Mouse (Mus musculus) CH12.LX (cell line): Measurements from ENCODE around the gene Eefsec. TPM values are rescaled to one million over a fixed set of nuclear protein-coding genes. Genes with fewer than 3 reads are reported as not detected.

Experiments used
- DNase-seq: peaks from one replicate; pipeline ENCODE4 v3.0.0-alpha.2; 2013; ENCODE audit errors: extremely low read depth
- H3K27ac ChIP-seq: 2 replicates; pipeline ENCODE4 v1.5.1; 2012; ENCODE audit warnings: low read depth, mild to moderate bottlenecking, control low read depth, moderate library complexity; ENCODE audit not compliant: insufficient read depth
- H3K27me3 ChIP-seq: replicated peaks from 2 replicates; pipeline ENCODE3; 2012; ENCODE audit warnings: inconsistent platforms
- H3K36me3 ChIP-seq, 2 experiments: replicated peaks in 1 of 2; 2 replicates each; pipeline versions ENCODE3 to v1.6.1; 2012; ENCODE audit warnings: inconsistent platforms in 1 of 2, low read length in 1 of 2, mild to moderate bottlenecking in 1 of 2, mixed read lengths in 1 of 2, moderate library complexity in 1 of 2; ENCODE audit not compliant: control insufficient read depth in 1 of 2, insufficient read depth in 1 of 2
- H3K4me1 ChIP-seq, 2 experiments: 2 replicates each; pipeline ENCODE4 v1.6.1; 2012; ENCODE audit warnings: inconsistent platforms in 1 of 2, moderate library complexity in 1 of 2; ENCODE audit not compliant: insufficient read depth in 2 of 2, control insufficient read depth in 1 of 2
- H3K4me2 ChIP-seq: 2 replicates; pipeline ENCODE4 v1.6.1; 2012; ENCODE audit warnings: low read depth, mild to moderate bottlenecking, control low read depth; ENCODE audit not compliant: poor library complexity, insufficient read depth, severe bottlenecking
- H3K4me3 ChIP-seq, 3 experiments: fragments of 150-350 bp in 1 of 3; sonication (generic) in 1 of 3; replicated peaks in 1 of 3; 2 replicates each; pipeline versions ENCODE3 to v1.5.1; 2011 to 2012; ENCODE audit warnings: low read depth in 2 of 3, low read length in 2 of 3, mild to moderate bottlenecking in 2 of 3, moderate library complexity in 2 of 3, control low read depth in 1 of 3, improper control_type of control experiment in 1 of 3, inconsistent platforms in 1 of 3, mixed read lengths in 1 of 3; ENCODE audit not compliant: poor library complexity in 1 of 3
- H3K79me2 ChIP-seq: replicated peaks from 2 replicates; pipeline ENCODE4 v1.6.1; 2012; ENCODE audit warnings: mild to moderate bottlenecking, moderate library complexity; ENCODE audit not compliant: control insufficient read depth, poor library complexity, insufficient read depth, severe bottlenecking; ENCODE audit errors: extremely low read depth
- H3K9ac ChIP-seq: 2 replicates; pipeline ENCODE4 v1.6.1; 2012; ENCODE audit warnings: low read depth, mild to moderate bottlenecking, control low read depth, moderate library complexity; ENCODE audit not compliant: insufficient read depth
- H3K9me3 ChIP-seq: replicated peaks from 2 replicates; pipeline ENCODE3; 2012; ENCODE audit warnings: low read length, inconsistent platforms, mixed read lengths
- CHD1 ChIP-seq: IDR thresholded peaks from 2 replicates; pipeline ENCODE4 v1.6.1; 2012; ENCODE audit warnings: low read depth, low read length, improper control_type of control experiment, inconsistent platforms
- CHD2 ChIP-seq: IDR thresholded peaks from 2 replicates; pipeline ENCODE4 v1.6.1; 2011; ENCODE audit warnings: low read length, improper control_type of control experiment
- CTCF ChIP-seq, 2 experiments: IDR thresholded peaks in 1 of 2; conservative IDR thresholded peaks in 1 of 2; 2 replicates each; pipeline ENCODE4 v1.5.1; 2011 to 2012; ENCODE audit warnings: low read depth in 2 of 2, low read length in 2 of 2, improper control_type of control experiment in 1 of 2, inconsistent platforms in 1 of 2, mild to moderate bottlenecking in 1 of 2, moderate library complexity in 1 of 2
- ELF1 ChIP-seq: IDR thresholded peaks from 2 replicates; pipeline ENCODE4 v1.6.1; 2014; ENCODE audit warnings: low read depth, mild to moderate bottlenecking, inconsistent platforms, low read length, improper control_type of control experiment
- EP300 ChIP-seq: IDR thresholded peaks from 2 replicates; pipeline ENCODE4 v1.6.1; 2011; ENCODE audit warnings: low read length, improper control_type of control experiment
- GABPA ChIP-seq: IDR thresholded peaks from 2 replicates; pipeline ENCODE4 v1.6.1; 2012; ENCODE audit warnings: low read depth, low read length, improper control_type of control experiment, inconsistent platforms; ENCODE audit not compliant: insufficient replicate concordance
- IRF4 ChIP-seq: IDR thresholded peaks from 2 replicates; pipeline ENCODE4 v1.6.1; 2014; ENCODE audit warnings: low read depth, mild to moderate bottlenecking, inconsistent platforms, low read length, improper control_type of control experiment
- JUN ChIP-seq: IDR thresholded peaks from 2 replicates; pipeline ENCODE4 v1.6.1; 2011; ENCODE audit warnings: low read depth, mild to moderate bottlenecking, low read length, improper control_type of control experiment, moderate library complexity; ENCODE audit not compliant: insufficient read depth
- MAFK ChIP-seq: IDR thresholded peaks from 2 replicates; pipeline ENCODE4 v1.6.1; 2011; ENCODE audit warnings: low read length, improper control_type of control experiment; ENCODE audit not compliant: insufficient replicate concordance
- MAX ChIP-seq: IDR thresholded peaks from 2 replicates; pipeline ENCODE4 v1.6.1; 2011; ENCODE audit warnings: low read length, improper control_type of control experiment
- MEF2A ChIP-seq: IDR thresholded peaks from 2 replicates; pipeline ENCODE4 v1.6.1; 2014; ENCODE audit warnings: low read depth, mild to moderate bottlenecking, inconsistent platforms, low read length, improper control_type of control experiment, borderline replicate concordance
- MXI1 ChIP-seq: IDR thresholded peaks from 2 replicates; pipeline ENCODE4 v1.6.1; 2011; ENCODE audit warnings: mild to moderate bottlenecking, low read depth, low read length, improper control_type of control experiment
- MYC ChIP-seq: IDR thresholded peaks from 2 replicates; pipeline ENCODE4 v1.6.1; 2011; ENCODE audit warnings: low read depth, mild to moderate bottlenecking, improper control_type of control experiment, low read length
- NRF1 ChIP-seq: IDR thresholded peaks from 2 replicates; pipeline ENCODE4 v1.6.1; 2014; ENCODE audit warnings: low read depth, mild to moderate bottlenecking, inconsistent platforms, low read length, improper control_type of control experiment, moderate library complexity
- PAX5 ChIP-seq: IDR thresholded peaks from 2 replicates; pipeline ENCODE4 v1.6.1; 2012; ENCODE audit warnings: low read length, inconsistent platforms, mixed read lengths
- POLR2A ChIP-seq: IDR thresholded peaks from 2 replicates; pipeline ENCODE4 v1.6.1; 2011; ENCODE audit warnings: low read depth, mild to moderate bottlenecking, improper control_type of control experiment, low read length
- POLR2AphosphoS2 ChIP-seq: IDR thresholded peaks from 2 replicates; pipeline ENCODE4 v1.6.1; 2011; ENCODE audit warnings: low read depth, low read length, improper control_type of control experiment
- SIN3A ChIP-seq: IDR thresholded peaks from 2 replicates; pipeline ENCODE4 v1.6.1; 2012; ENCODE audit warnings: low read length, improper control_type of control experiment, inconsistent platforms
- SMC3 ChIP-seq: IDR thresholded peaks from 2 replicates; pipeline ENCODE4 v1.6.1; 2011; ENCODE audit warnings: low read depth, low read length, improper control_type of control experiment
- TCF12 ChIP-seq: IDR thresholded peaks from 2 replicates; pipeline ENCODE4 v1.6.1; 2014; ENCODE audit warnings: low read depth, mild to moderate bottlenecking, inconsistent platforms, low read length, improper control_type of control experiment
- UBTF ChIP-seq: IDR thresholded peaks from 2 replicates; pipeline ENCODE4 v1.6.1; 2012; ENCODE audit warnings: low read depth, mild to moderate bottlenecking, inconsistent platforms, low read length, improper control_type of control experiment, moderate library complexity
- USF2 ChIP-seq: conservative IDR thresholded peaks from 2 replicates; pipeline ENCODE4 v1.6.1; 2011; ENCODE audit warnings: low read depth, low read length, improper control_type of control experiment
- ZKSCAN1 ChIP-seq: IDR thresholded peaks from 2 replicates; pipeline ENCODE4 v1.6.1; 2012; ENCODE audit warnings: low read depth, inconsistent platforms, low read length, improper control_type of control experiment, borderline replicate concordance
- ZMIZ1 ChIP-seq: IDR thresholded peaks from 2 replicates; pipeline ENCODE4 v1.6.1; 2012; ENCODE audit warnings: low read depth, mild to moderate bottlenecking, inconsistent platforms, low read length, improper control_type of control experiment
- dilution Hi-C: fragments of 300-500 bp; cut with MboI; formaldehyde crosslinking; loops from 2 replicates; pipeline ENCODE4 v1.14.3; 2020; ENCODE audit warnings: low sequenced_read_pairs; ENCODE audit not compliant: extremely low pct_unique_long_range_greater_than_20kb, extremely low pct_ligation_motif_present
- in situ Hi-C: fragments of 300-500 bp; cut with MboI; formaldehyde crosslinking; loops from 3 replicates; pipeline ENCODE4 v1.14.3; 2019; ENCODE audit warnings: low sequenced_read_pairs, low pct_ligation_motif_present, low pct_unique_long_range_greater_than_20kb, mixed read lengths
- polyA plus RNA-seq: library from polyadenylated mRNA; unstranded; fragments of >175 nt; gene quantifications from 2 replicates; pipeline ENCODE4 v1.2.1, GENCODE M21; 2012; ENCODE audit warnings: low read depth; ENCODE audit not compliant: insufficient read length
- total RNA-seq, 2 experiments: library from RNA; depleted of rRNA; stranded (reverse); fragments of 300-350 nt in 1 of 2; fragments of >200 nt in 1 of 2; gene quantifications; 2 replicates each; pipeline ENCODE4 v1.2.3; 2012 to 2014

The Eefsec gene
- total and polyA plus RNA-seq, 3 experiments, result 26.2 to 48.8 (median 32.1) TPM

GRCm38 (mm10) chr6:88388946-88389345, 57.4 kb downstream of the Eefsec start:
- in situ Hi-C loops, result no loop called here
- no peak overlapping the region for H3K4me2 ChIP-seq
- no peaks in the 10 kb centered on the region for H3K9me3 ChIP-seq
- no peaks in the 10 kb centered on the region for H3K79me2 ChIP-seq
- no peak overlapping the region for H3K4me3 ChIP-seq
- no peaks in the 10 kb centered on the region for H3K27me3 ChIP-seq
- H3K4me1 ChIP-seq, result peaks cover 0 to 13% of the 10 kb centered on the region in 2 experiments; a peak in 2 of 4 replicates
- no peak overlapping the region for H3K27ac ChIP-seq
- H3K9ac ChIP-seq, result no peak overlapping the region
- dilution Hi-C loops, result no loop called here
- no peak for TF ChIP-seq CHD2
- no peak for TF ChIP-seq ELF1
- TF ChIP-seq SIN3A, result no peak
- no peak for TF ChIP-seq MXI1
- TF ChIP-seq JUN, result no peak
- TF ChIP-seq MEF2A, result no peak
- no peak for TF ChIP-seq MAX
- no peak for TF ChIP-seq CHD1
- TF ChIP-seq SMC3, result no peak
- TF ChIP-seq PAX5, result no peak
- no peak for TF ChIP-seq POLR2A
- TF ChIP-seq POLR2AphosphoS2, result no peak
- TF ChIP-seq EP300, result no peak
- no peak for TF ChIP-seq MAFK
- no peak for TF ChIP-seq GABPA
- TF ChIP-seq IRF4, result no peak
- H3K36me3 ChIP-seq, result peaks cover 4 to 64% of the 10 kb centered on the region in 2 experiments
- DNase-seq, result no peak

- dilution Hi-C loops, result no loop called here
- Histone ChIP-seq H3K4me1 (peaks cover 0 to 13% of the 10 kb centered on the region in 2 experiments; a peak in 2 of 4 replicates), H3K36me3 (peaks cover 4 to 57% of the 10 kb centered on the region in 2 experiments)
Measured at GRCm38 (mm10) chr6:88387836-88388724, 58.3 kb downstream of the Eefsec start.

More at GRCm38 (mm10) chr6:88387836-88388724, 58.3 kb downstream of the Eefsec start:
- Histone ChIP-seq H3K4me2 (no peak overlapping the region), H3K9me3 (no peaks in the 10 kb centered on the region), H3K4me3 (no peak overlapping the region), H3K27ac (no peak overlapping the region), H3K27me3 (no peaks in the 10 kb centered on the region), H3K79me2 (no peaks in the 10 kb centered on the region), H3K9ac (no peak overlapping the region)
- in situ Hi-C loops, result no loop called here
- no peak for TF ChIP-seq TCF12
- TF ChIP-seq POLR2AphosphoS2, result no peak
- no peak for TF ChIP-seq SIN3A
- TF ChIP-seq UBTF, result no peak
- TF ChIP-seq JUN, result no peak
- no peak for TF ChIP-seq MYC
- TF ChIP-seq ZMIZ1, result no peak
- TF ChIP-seq ZKSCAN1, result no peak
- TF ChIP-seq CHD2, result no peak
- no peak for TF ChIP-seq ELF1
- TF ChIP-seq CTCF (conservative IDR thresholded peaks at IDR 0.05 in 1 of 2, IDR thresholded peaks at IDR 0.05 in 1 of 2; ENCODE audit: low read depth in 2 of 2, low read length in 2 of 2), result no peak
- no peak for TF ChIP-seq USF2
- TF ChIP-seq NRF1, result no peak
- no peak for DNase-seq
